Mouse (Mus musculus) right cerebral cortex, postnatal 25 days (tissue): ENCODE results near the gene Nucb2.

ENCODE experiments used
- DNase-seq: peaks from one replicate; pipeline ENCODE4 v3.0.0; 2022

Gene Nucb2

GRCm38 (mm10) chr7:116503879-116504817 is at the start of gene Nucb2:
TSS of gene Nucb2 (plus strand) at chr7:116504369.
- peak; percentile 99 for DNase-seq

DNA sequence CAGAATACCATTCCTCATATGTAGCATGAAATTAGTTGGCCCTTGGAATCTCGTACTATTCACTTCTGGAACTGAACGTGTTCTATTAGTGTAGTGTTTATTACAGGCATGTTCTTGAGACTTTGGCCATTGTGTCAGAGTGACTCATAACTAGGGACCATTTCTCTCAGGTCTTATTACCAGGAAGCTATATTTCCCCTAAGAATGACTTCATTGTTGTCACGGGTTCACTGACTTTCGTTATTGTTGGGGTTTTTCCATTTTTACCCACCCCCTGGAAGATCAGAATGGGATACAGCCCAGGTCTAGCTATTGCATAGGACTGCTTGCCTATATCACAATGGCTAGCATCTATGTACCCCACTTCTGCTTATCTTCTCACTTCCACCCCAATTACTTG is 47.2 kb upstream of the Nucb2 start:
- no peak for DNase-seq

- DNase-seq: no peak
Measured at GRCm38 (mm10) chr7:116457391-116457790, 46.8 kb upstream of the Nucb2 start.

GRCm38 (mm10) chr7:116458985-116459441 is 45.2 kb upstream of the Nucb2 start:
- no peak for DNase-seq

DNA sequence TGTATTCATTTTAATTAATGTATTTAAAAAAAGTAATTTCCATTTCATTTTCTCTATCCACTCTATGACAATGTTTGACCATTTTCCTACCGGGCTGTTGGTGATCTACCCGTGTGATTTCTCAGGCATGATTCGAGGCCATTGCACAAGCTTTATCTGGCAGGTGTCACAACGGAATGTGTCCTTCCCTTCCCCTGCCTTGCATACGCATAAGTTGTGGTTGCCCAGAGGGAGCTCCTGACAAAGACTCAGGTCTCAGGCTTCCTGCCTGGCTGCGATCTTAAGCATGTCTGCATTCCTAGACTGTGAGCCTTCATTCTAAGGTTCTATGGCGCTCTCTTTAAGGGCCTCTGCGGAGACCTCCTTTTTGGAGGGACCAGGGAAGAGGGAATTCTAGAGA is 42.1 kb upstream of the Nucb2 start:
- no peak for DNase-seq

DNA sequence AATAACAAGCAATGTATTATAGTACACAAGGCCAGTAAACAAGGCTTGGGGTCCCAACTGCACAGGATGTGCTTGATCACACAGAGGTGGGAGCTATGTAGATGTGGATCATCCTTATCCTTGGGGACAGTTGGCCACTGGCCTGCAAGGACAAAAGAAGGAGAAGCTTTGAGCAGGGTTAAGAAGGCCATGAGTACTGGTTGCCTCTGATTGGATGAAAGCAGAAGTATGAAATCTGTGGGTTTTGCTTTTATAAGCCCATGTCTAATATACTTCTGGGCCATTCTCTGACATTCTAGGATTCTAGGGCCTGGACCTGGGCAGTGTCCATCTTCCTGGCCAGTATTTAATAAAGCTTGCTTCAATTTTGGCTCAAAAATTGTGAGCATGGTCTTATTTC is 28.3 kb upstream of the Nucb2 start:
- DNase-seq: no peak

DNA sequence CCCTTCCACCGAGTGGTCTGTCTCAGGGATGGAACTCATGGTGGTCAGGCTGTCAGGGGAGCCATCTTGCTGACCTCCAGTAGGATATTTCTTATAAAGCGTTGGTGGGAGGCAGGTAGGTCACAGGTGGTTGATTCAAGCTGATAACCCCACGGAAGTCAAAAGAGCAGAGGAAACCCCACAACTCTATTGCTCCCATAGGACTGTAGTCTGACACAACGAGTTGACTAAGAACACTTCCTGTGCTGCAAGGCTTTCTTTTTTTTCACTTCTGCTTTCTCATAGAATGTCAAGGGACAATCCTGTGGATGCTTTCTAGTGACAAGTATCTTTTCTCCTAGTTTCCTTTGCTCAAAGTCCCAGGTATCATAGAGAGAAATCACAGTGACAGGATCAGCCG is 27.9 kb upstream of the Nucb2 start:
- DNase-seq: no peak

- no peak for DNase-seq
Measured at GRCm38 (mm10) chr7:116483106-116483505, 21.1 kb upstream of the Nucb2 start.

GRCm38 (mm10) chr7:116483782-116484181 is 20.4 kb upstream of the Nucb2 start:
- no peak for DNase-seq

DNA sequence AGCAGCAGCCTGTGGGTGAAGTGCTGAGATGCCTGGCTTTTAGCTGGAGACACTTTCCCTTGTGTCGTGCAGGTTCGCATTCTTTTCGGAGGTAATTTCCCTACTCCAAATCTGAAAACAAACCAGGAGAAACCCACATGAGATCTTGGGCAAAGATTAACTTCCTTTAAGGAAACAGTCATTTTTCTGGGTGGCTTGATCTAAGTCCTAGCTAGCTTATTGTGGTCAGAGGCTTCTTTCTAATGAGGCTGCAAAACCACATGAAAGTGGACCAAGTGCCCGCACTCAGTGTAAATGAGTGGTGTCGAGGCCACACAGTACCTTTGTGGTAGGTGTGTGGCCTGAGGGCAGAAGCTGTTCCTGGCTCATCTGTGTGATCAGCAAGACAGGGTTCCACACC is 20.0 kb upstream of the Nucb2 start:
- DNase-seq: no peak

GRCm38 (mm10) chr7:116485062-116485601 is 19.0 kb upstream of the Nucb2 start:
- no peak for DNase-seq

GRCm38 (mm10) chr7:116491113-116491512 is 13.1 kb upstream of the Nucb2 start:
- no peak for DNase-seq

DNA sequence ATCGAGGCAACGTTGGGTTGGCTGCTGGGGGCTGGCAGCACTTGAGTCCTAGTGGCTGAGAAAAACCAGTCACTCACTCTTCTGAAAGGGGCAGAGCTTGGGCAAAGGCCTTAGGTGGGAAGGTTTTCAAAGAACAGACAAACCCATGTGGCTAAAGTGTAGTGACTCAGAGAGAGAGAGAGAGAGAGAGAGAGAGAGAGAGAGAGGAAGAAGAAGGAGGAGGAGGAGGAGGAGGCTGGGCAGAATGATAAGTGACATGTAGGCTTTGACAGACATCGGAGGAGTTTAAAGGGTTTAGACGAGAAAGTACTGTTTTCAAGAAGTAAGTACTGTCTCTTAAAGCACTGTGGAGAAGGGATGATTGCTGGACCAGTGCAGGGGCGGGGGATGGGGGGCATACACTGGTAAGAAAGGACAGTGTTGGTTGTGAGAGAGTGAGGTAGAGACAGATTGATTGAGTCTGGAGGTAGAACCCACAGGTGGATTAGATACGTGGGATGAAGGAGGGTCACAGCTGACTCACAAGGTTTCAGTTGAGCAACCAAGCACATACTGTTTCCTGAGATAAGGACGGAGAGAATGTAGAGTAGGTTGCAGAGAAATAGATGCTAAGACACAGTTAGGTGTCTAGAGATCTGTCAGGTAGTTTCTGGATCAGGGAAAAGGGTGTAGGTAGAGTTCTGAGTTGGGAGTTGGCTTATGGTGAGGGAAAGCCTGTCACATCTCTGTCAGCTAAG is 10.7 kb upstream of the Nucb2 start:
- DNase-seq: no peak

DNA sequence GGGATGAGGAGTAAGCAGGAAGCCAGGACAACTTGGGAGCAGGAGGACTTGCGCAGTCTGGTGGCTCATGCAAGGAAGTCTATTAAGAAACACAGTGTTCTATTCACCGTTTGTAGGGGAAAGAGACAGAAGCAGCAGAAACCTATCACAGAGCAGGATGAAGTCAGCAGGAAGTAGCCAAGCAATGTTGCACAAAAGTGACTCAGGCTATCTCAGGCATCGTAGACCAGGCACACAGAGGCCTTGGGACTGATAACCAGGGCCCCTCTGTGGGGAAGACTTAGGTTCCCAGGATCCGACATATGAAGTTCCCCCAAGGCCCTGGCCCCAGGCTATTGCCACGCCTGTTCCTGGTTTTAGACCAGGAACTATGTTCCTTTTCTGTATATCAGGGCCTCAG is 9.6 kb upstream of the Nucb2 start:
- no peak for DNase-seq

DNA sequence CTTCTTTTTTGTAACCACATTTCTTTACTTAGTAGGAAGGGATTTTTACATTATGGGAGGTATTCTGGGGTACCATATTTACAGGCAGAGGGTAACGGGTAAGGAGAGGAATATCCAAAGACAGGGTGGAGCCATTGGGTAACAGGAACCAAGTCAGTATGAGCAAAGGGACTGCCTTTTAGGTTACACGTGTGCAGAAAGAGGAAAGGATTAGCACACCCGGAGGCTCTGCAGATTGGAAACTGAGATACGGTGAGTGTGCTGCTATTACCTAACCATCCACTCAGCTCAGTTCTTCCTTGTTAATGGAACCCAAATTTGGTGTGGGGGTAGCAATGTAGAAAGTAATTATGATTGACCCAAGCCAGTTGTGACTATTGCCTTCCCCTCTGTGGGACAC is 7.4 kb upstream of the Nucb2 start:
- no peak for DNase-seq

- no peak for DNase-seq
Measured at GRCm38 (mm10) chr7:116504818-116505170, 625 bp downstream of the Nucb2 start.

GRCm38 (mm10) chr7:116514030-116514429 is 9.9 kb downstream of the Nucb2 start:
- DNase-seq: no peak

DNA sequence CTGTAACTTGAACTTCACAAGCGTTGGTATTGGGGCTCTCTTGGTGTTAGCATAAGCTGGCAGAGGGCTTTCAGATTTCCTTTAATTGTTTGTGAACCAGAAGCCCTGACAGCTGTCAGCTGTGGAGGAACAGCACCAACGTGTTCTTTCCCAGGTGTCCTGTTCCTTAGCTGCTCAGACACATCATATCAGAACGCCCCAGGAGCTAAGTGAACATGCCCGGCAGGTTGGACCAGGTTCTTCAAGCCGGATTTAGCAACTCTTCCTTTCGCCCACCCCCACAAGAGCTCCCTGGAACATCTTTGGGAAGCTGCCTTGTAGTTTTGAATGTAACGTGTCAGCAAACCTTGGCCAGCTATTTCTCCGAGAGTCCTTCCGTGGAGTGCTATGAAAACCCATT is 10.4 kb downstream of the Nucb2 start:
- no peak for DNase-seq

DNA sequence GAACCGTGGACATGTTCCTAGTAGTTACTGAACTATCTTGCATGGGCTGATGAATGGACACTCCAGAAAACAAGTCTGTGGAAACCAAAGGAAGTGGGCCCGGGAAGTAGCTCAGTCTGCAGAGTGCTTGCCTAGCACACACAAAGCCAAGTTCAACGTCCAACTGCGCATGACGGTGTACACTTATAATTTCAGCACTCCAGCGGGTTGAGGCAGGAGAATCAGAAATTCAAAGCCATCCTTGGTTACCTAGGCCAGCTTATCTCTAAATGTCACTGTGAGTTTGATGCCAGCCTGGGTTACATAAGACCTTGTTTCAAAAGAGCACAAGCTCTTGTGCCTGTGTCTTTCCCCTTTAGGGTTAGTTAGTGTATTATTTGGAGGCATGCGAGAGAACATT is 10.9 kb downstream of the Nucb2 start:
- DNase-seq: no peak

DNA sequence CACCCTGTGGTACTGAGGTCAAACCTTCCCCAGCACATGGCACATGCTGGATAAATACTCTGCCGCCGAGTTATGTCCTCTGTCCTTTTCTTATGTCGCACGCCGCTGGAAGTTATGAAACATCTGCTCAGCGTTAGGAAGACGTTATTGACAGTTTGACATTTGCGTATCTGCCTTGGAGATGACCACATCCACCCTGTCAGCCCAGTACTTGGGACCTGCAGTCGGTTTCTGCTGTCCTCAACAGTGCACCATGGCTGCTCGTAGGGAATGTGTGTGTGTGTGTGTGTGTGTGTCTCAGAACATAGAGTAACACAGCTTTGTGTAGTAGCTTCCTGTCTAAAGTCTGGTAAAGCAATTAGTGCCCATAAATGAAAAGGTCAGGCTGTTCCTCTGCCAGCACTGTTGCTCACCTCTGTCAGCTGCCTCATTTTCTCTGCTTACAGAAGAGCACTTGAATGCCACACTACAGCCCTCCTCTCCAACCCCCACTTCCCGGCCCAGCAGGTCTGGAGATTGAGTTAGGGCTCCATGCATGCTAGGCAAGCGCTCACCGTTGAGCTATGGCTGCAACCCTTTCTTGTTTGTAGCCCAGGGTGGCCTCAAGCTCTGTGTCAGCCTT is 11.5 kb downstream of the Nucb2 start:
- no peak for DNase-seq

DNA sequence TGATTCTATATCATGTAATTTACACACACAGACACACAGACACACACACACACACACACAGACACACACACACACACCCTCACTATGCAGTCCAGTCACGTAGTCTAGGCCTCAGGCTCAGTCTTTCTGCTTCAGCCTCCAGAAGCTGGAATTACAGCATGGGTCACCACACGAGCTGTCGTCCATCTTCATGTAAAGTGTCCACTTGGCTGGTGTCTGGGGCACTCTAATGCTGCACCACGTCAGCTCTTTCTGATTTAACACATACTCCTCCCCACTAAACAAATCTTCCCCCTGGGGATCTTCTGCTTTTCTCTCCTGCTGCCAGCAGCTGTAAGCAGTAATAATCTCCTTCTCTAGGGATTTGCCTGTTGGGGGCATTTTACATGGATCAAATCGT is 13.1 kb downstream of the Nucb2 start:
- DNase-seq: no peak

DNA sequence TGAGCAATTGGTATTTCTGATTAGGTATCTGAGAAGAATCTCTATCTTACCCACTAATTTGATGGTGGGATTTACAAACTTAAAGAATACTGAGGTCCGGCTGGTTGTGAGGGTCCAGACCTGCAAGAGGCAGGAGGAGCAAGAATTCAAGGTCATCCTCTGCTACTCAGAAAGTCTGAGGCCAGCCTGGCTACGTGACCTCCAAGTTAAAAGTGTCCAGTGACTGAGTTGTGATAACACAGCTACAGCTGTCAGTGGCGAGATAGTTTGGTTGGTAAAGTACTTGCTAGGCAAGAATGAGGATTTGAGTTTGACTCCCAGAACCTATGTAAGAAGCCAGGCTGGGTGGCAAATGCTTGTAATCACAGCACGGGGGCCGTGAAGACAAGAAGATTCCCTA is 14.0 kb downstream of the Nucb2 start:
- DNase-seq: no peak

DNA sequence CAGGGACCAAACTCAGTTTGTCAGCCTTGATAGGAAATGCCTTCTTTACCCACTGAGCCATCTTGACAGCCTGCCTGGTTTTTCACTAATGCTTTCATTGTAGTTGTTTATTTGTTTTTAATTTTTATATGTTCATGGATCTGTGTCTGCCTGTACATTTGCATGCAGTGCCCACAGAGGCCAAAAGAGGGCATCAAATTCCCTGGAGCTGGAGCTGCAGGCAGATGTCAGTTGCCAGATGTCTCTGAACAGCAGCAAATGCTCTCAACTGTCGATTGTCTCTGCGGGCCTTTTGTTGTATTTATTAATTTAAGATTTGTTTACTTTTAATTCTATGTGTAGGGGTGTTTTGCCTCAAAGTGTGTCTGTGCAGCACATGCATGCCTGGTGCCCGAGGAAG is 15.6 kb downstream of the Nucb2 start:
- no peak for DNase-seq

- no peak for DNase-seq
Measured at GRCm38 (mm10) chr7:116524577-116524976, 20.4 kb downstream of the Nucb2 start.
